Mouse (Mus musculus) liver, adult 2 months (tissue): Measurements from ENCODE around the gene Tulp2.

ENCODE experiments used
- CTCF ChIP-seq: fragments of 200-500 bp; IDR thresholded peaks from 2 replicates; pipeline ENCODE4 v1.5.1; 2011; ENCODE audit warnings: low read depth, low read length, control low read depth
- POLR2A ChIP-seq: fragments of 200-500 bp; IDR thresholded peaks from 2 replicates; pipeline ENCODE4 v1.6.1; 2011; ENCODE audit warnings: low read length, control low read depth; ENCODE audit not compliant: insufficient read depth; ENCODE audit errors: extremely low read depth

DNA sequence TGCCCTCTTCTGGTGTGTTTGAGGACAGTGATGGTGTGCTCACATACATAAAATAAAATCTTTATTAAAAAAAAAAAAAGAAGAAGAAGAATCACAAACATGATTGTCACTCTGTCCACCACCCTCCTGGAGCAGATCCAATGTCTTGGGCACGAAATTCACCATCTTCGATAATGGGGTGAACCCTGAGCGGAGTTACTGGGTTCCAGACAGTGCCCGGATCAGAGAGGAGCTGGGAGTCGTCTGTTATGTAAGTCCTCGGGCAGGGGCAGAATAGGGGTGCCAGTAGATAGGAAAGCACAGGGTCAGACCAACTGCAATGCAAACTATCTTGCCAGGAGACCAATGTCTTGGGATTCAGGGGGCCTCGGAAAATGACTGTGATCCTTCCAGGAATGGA is 38.9 kb downstream of the Tulp2 start:
- no peak for TF ChIP-seq CTCF
- TF ChIP-seq POLR2A: no peak
